Mouse (Mus musculus) embryonic fibroblast, embryonic 13.5 days (primary cell): ENCODE data around the gene Kcnj6.

Source experiments
- CTCF ChIP-seq: IDR thresholded peaks from 2 replicates; pipeline ENCODE4 v1.5.1; 2011; ENCODE audit warnings: mild to moderate bottlenecking, control low read depth, low read length, moderate library complexity, borderline replicate concordance; ENCODE audit not compliant: insufficient read depth
- POLR2A ChIP-seq: IDR thresholded peaks from 2 replicates; pipeline ENCODE4 v1.6.1; 2011; ENCODE audit warnings: low read depth, mild to moderate bottlenecking, control low read depth, low read length, moderate library complexity

- TF ChIP-seq POLR2A (no peak), CTCF (no peak)
These were observed 200.1 kb downstream of the Kcnj6 start for GRCm38 (mm10) chr16:94797366-94797765.
